In the genomic region with DNA sequence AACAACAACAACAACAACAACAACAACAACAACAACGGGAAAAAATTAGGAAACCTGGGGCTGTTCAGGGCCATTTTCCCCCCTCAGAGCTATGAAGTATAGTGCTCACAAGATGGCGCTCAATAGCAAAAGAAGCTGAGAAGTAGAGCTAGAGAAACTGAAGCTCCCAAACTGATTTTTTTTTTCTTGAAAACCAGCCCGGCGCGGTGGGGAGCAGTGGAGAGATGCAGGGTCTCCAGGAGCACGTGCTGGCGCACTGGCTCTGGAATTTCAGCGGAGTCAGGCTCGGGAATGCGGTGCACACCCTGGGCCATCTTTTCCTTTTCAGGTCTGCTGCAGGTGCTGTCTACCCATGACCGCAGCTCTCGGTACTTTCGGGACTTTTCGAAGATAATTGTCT, we compare ENCODE assay signal across 8 mouse cellular contexts.
DNase-seq lines count a peak whose midpoint lies in the region; ATAC-seq lines count a peak whose summit lies in the region.

No protein-coding gene starts in this region.

- peak; percentile 83 for ATAC-seq in midbrain, embryonic 13.5 days

- H3K4me3 ChIP-seq in midbrain, embryonic 13.5 days (replicated peaks) = peak overlapping the region; percentile 21; the same call in 1 of the 2 replicates

- H3K9me3 ChIP-seq in midbrain, embryonic 13.5 days = no peaks in the 10 kb centered on the region

- no peaks in the 10 kb centered on the region for H3K36me3 ChIP-seq in midbrain, embryonic 13.5 days

- peak; percentile 20 for DNase-seq in ovary, adult 18-20 months (ENCODE audit: low spot score)
- no peak for DNase-seq in ovary, postnatal 10 days (ENCODE audit: low spot score)
- DNase-seq in cerebellum, postnatal 14 days = peak; percentile 78 to 81
- DNase-seq in frontal cortex, postnatal 25 days (ENCODE audit: low spot score in 2 of 2) = peak; percentile 12 to 26
- peak; percentile 11 for DNase-seq in kidney, adult 11 months
- DNase-seq in left cerebral cortex, postnatal 4 days = peak; percentile 64
- peak; percentile 56 for DNase-seq in testis, postnatal 10 days (ENCODE audit: low spot score)

- peak overlapping the region; percentile 51 for H3K4me2 ChIP-seq in midbrain, embryonic 13.5 days (replicated peaks)

- 18% methylated on average over 14 of the region's 14 CpGs for WGBS in midbrain, embryonic 13.5 days

- intact Hi-C loops in left cerebral cortex, postnatal 4 days (cut with DNase I) = loop anchor here (5.0 kb wide), 1 partner anchor 1300 kb away; the partner anchor contains the start of gene Htr1b

- H3K4me1 ChIP-seq in midbrain, embryonic 13.5 days (replicated peaks) = peaks cover 2% of the 10 kb centered on the region; the same call in 1 of the 2 replicates

- 0 out of 2 replicates have a peak, but pooled peaks cover 8% of the 10 kb centered on the region for H3K27me3 ChIP-seq in midbrain, embryonic 13.5 days

- H3K27ac ChIP-seq in midbrain, embryonic 13.5 days = no peak overlapping the region

- no peak overlapping the region for H3K9ac ChIP-seq in midbrain, embryonic 13.5 days (replicated peaks)
